ENCODE assay signal across 23 mouse cellular contexts in genomic region chr6:54265384-54265783, GRCm38 (mm10).
"Had no signal": no experiment of that assay in that cellular context is flagged by ENCODE, and none has a peak within 500 bp of the region (broad histone marks: within the 10 kb centered on the region; RNA-seq: fewer than 3 reads in every experiment).

No protein-coding gene starts in this region.

- H3K4me3 ChIP-seq: heart, embryonic 10.5 days; heart, embryonic 12.5 days; hindbrain, embryonic 13.5 days; hindbrain, embryonic 15.5 days; kidney, embryonic 15.5 days; limb, embryonic 13.5 days; limb, embryonic 15.5 days; liver, embryonic 12.5 days had no signal

- H3K27me3 ChIP-seq: heart, embryonic 12.5 days; hindbrain, embryonic 13.5 days; hindbrain, embryonic 15.5 days; limb, embryonic 13.5 days; limb, embryonic 15.5 days; liver, embryonic 12.5 days had no signal

- H3K4me1 ChIP-seq: heart, embryonic 10.5 days; hindbrain, embryonic 15.5 days; kidney, embryonic 15.5 days; limb, embryonic 13.5 days; limb, embryonic 15.5 days; liver, embryonic 12.5 days had no signal

- H3K27ac ChIP-seq: heart, embryonic 10.5 days; hindbrain, embryonic 13.5 days; hindbrain, embryonic 15.5 days; hindbrain, postnatal 0 days; kidney, embryonic 15.5 days; kidney, postnatal 0 days; limb, embryonic 13.5 days; limb, embryonic 15.5 days; liver, embryonic 12.5 days; liver, embryonic 14.5 days had no signal

- DNase-seq: gastrocnemius, postnatal 14 days; gastrocnemius, postnatal 36 days; heart, adult 18-20 months; heart, postnatal 10 days; kidney, adult 11 months; kidney, adult 2 months; kidney, adult 9 months; kidney, postnatal 14 days; kidney, postnatal 36 days; layer of hippocampus, adult 9-11 months; layer of hippocampus, postnatal 36 days; left cerebral cortex, postnatal 4 days had no signal
